Mouse (Mus musculus) C2C12 (cell line): ENCODE results near the gene Gfra1.

Experiments used
- CEBPB ChIP-seq: IDR thresholded peaks from one replicate; pipeline ENCODE4 v1.6.1; 2011; ENCODE audit warnings: low read depth, mild to moderate bottlenecking, control low read depth, moderate library complexity
- CTCF ChIP-seq: IDR thresholded peaks from one replicate; pipeline ENCODE4 v1.5.1; 2011; ENCODE audit not compliant: control insufficient read depth, insufficient read depth, insufficient read length
- FOSL1 ChIP-seq: IDR thresholded peaks from one replicate; pipeline ENCODE4 v1.8.0; 2011; ENCODE audit warnings: mild to moderate bottlenecking, low read length; ENCODE audit not compliant: poor library complexity, insufficient read depth, severe bottlenecking
- USF1 ChIP-seq: IDR thresholded peaks from one replicate; pipeline ENCODE4 v1.6.1; 2011; ENCODE audit warnings: low read depth, mild to moderate bottlenecking, control low read depth, moderate library complexity

DNA sequence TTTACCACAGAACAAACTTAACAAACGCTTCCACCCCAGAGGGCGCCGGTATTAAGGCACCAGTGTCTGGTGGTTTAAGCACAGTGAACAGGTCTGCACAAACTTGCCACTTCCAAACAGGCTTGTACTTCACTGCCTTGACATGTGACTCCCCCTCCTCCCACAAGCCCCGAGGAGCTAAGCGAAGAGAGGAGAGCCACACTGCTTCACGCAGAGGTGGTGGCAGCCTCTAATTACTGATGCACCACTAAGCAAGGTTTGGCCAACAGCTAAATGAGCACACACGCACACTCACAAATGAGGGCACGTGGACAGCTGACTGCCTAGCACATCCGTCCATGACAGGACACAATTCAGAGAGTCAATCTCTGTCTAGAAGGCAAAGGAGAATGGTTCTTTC lies 91.0 kb downstream of the Gfra1 start:
- TF ChIP-seq CTCF (no peak), CEBPB (no peak), FOSL1 (no peak), USF1 (no peak)
